Mouse (Mus musculus): ENCODE measurements around the gene Kifap3.

The Kifap3 gene

DNA sequence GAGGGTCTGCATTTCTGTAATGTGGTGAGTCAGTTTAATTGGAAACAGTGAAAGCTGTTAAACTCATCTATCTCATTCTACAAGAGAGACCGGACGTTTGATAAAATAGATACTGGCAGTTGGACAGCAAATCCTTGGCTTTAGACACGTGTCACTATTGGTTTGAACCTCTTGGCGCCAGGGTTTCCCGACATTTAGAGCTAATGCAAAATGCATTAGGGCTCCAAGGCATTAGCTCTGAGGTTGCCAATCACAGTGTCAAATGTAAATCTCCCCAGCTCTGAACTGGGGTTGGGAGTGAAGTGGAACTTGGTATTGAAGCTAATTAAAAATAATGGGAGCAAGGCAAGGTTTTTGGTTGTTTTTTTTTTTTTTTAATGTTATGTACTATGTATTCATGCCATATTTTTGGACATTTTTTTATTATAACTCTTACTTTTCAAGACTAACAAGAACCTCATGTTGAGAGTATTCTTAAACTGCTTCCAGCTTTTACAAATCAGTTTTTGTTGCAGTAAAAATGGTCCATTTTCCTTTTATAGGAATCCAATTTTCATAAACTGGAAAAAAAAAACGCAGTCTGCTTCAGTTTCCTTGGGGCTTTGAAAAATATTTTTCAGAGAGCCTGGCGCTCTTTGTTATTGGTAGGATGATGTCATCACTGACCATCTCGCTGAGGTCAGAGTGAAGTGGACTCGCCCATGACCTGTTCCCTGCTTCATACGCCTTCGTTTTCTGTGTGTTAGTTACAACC is 114.6 kb downstream of the Kifap3 start:
- no peak for DNase-seq (ENCODE audit: low spot score in 2 of 2)

DNA sequence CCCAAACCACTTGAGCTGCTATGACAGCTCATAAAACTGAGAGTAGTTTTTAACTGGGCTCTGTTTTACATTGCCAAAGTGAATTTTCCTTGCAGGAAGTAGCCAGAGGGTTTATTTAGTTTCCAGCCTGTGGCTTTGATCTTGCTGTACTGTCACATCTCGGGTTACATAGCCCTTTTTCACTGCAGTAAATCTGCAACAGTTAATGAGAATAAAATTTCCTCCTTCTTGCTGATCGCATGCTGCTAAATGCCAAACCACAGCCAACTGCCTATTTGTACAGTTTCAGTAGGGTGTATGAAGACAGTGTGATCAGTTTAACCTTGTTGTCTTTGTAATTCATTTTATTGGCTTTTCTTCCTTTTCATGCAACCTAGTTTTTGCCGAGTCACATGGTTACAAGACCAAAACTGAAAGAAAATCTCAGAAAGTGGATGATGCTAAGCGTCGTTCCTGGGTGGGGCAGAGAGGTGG is 118.9 kb downstream of the Kifap3 start:
- DNase-seq (ENCODE audit: low spot score in 2 of 2): no peak

DNA sequence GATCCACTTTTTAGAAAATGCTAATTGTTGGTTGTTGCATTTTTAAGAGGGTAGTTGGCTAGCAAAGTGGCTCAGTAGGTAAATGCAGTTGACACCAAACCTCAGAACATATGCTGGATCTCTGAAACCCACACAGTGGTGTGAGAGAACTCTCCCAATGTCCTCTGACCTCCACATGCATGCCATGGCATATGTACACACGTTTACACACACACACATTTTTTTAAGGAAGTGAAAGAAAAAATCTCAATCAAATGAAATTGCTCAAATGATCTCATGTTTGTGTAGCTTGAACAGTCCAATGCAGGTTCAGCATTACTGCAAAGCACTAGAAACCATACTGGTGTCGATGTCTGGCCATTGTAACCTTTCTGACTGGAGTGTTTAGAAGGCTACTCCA is 120.2 kb downstream of the Kifap3 start:
- DNase-seq (ENCODE audit: low spot score in 2 of 2): no peak

DNA sequence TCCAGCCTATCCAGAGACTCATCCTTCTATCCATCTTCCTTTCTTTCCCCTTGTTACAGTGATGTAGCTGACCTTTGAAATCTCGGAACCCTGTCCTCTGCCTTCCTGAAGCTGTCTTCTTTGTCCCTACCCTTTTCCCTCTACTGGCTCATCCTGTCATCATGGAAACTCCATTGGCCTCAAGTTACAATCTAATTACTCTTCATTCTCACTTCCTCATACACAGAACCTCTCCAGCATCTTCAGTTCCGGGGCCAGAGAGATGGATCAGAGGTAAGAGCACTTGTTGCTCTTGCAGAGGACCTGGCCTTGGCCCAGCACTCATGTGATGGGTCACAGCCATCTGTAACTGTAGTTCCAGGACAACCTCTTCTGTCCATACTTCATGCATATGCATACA is 120.8 kb downstream of the Kifap3 start:
- DNase-seq (ENCODE audit: low spot score in 2 of 2): no peak

DNA sequence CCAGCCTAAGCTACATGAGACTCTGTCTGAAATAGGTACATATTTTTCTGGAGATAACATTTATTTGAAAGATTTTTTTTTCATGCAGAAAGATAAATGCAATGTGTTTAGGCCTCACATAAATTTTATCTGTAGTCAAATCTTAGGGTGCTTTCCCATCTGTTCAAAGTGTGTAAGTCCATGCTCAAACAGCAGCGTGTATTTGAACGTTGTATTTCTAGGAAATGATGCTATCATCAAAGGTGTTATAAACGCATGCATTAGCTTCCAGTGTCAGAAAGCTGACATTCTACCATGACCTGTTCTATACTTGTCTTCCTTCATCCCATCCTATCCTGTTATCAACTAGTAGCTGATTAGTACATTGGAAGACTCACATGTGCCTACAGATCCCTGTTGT is 124.0 kb downstream of the Kifap3 start:
- no peak for DNase-seq (ENCODE audit: low spot score in 2 of 2)

DNA sequence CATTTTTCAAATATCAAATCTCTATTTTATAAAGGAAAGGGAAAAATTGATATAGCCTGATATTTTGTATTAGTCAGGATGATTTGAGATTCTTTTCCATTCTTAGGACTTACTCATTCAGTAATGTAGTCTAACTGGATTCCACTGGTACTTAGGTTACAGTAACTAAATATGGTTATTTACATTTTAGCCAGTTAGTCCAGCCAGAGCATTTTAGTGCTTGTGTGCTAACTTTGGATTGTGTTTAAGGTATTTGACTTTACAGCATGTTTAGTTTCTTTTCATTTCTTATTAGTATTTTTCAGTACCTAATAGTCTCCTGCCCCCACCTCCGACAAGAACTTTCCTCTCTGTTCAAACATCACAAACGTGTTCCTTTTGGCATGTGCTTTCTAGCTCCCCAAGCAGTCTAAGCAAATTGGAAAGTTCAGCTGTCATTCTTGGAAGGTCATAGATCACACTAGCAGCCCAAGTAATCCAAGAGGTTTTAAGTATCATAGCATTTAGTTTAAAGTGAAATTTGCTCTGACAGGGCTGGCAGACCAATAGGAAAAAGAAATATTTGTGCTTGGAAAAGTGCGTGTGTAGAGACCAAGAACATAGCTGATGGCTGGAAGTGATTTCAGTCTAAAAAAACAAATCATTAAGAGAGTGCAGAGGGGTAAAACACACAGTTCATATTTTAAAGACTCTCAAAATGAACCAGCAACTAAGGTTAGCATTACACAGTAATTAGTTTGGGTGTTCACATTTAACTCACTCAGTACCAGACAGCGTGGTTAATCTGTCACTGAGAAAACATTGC is 127.8 kb downstream of the Kifap3 start:
- DNase-seq (ENCODE audit: low spot score in 2 of 2): no peak

DNA sequence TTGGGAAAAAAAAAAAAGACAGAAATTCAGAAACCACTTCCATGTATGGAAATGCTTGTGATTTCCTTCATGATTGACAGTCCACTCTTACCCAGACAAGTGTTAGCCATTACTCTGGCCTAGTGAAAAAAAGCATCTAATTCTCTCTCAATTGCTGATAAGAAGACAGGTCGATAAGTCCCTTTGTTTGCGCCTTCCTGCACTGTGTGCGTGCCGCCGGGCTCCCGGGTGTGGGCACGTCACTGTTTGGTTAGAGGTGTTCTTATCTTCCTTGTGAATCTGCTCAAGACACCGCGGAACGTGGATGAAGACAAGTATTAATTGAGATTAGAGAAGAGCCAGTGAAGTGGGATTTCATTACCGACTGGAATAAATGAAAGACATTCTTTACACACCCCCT is 129.0 kb downstream of the Kifap3 start:
- DNase-seq (ENCODE audit: low spot score in 2 of 2): no peak

DNA sequence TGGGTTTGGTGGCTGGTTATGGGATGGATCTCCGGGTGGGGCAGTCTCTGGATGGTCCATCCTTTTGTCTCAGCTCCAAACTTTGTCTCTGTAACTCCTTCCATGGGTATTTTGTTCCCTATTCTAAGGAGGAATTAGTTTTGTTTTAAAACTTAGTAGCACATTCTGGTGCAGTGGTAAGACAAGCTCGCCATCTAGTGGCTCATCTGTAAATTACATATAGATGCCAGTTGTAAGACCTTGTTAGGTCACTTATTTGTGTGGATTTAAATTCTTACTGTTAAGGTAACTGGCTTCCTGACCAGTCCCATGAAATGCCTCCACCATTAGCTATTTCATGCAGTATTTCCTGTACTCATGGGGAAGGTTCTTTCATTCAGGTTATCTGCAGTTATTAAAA is 131.0 kb downstream of the Kifap3 start:
- peak in 1 of 2 experiments; percentile 36 for DNase-seq (ENCODE audit: low spot score in 2 of 2)

DNA sequence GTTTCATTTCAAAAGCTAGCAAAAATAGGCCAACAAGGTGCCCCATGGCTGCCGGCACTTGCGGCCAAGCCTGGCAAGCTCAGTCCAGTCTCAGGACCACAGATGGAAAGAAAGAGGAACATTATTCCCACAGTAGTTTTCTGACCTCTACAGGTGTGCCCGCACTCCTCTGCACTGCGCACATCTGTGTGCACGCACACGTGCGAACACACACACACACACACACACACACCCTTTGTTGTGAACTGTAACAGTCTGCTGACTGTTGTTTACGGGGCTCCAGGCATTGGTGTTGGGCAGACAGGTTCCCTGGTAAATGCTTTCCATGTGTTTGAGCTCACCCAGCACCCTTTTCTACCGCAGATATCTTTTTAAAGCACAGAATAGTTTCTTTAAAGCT is 131.4 kb downstream of the Kifap3 start:
- no peak for DNase-seq (ENCODE audit: low spot score in 2 of 2)

DNA sequence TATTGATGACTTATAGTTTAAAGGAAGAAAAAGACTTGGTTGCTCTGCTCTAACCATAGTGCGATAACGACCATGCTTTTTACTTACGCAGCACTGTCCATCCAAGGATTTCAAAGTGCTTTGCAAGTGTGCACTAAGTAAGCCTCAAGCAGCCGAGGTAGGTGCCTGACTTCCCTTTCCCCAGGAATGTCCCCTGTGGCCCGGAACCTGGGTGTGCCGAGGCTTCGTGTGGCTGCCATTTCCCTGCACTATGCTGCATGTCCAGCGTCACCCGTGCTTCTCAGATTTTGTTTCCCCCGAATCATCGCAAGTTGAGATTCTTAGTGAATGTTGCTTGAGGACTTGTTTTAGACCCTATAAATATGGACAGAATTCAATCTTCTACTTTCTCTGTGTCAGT is 132.6 kb downstream of the Kifap3 start:
- no peak for DNase-seq (ENCODE audit: low spot score in 2 of 2)

DNA sequence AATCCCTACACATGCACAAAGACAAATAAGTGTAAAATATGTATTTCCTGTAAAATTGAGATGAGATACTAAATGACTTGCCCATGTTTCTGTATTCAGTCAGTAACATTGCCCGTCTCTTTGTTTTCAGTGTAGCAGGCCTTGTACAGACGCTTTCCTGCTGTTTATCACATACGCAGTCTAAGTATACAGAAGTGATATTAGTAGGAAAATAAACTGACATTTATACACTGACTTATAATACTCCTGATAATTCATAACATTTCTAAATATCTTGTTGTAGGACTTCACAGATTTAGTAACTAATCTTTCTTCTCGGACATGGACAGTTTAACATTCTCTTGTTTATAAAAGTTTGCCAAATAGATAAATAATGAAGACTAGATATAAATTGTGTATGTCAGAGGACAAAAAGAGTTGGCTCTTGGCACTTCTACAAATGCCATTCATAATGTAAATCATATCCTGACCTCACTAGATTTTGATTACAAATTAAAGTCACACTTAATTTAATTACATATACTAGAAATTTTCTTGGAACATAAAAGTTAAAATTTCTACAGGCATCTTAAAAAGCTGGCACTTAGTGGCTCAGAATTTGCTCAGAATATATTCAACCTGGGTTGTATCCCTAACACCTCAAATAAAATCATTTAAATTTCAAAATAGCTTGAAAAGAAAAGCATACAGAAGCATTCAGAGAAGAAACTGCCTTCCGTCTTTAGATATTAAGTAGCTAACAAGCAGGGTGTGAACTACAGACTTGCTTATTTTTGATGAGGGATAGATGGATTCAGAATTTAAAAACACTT is 138.2 kb downstream of the Kifap3 start:
- DNase-seq (ENCODE audit: low spot score in 2 of 2): no peak

DNA sequence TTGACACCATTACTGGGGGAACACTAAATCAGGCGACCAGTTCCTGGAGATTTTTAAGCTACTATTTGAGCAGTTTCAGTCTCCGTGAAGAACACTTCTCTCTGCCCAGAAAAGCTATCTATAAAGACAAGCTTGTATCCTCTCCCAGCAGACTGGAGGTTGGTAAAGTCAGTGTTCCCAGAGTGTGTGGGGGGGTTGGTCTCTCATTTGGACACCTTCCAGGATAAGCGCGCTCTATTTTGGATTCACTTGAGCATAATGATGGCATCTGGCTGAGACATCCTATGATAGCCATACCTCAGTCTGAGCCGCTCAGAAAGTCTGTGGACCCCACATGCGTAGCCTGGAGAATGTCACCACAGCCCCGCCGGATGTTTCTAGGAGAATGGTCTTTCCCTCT is 144.7 kb downstream of the Kifap3 start:
- DNase-seq (ENCODE audit: low spot score in 2 of 2): peak; percentile 26 to 53

DNA sequence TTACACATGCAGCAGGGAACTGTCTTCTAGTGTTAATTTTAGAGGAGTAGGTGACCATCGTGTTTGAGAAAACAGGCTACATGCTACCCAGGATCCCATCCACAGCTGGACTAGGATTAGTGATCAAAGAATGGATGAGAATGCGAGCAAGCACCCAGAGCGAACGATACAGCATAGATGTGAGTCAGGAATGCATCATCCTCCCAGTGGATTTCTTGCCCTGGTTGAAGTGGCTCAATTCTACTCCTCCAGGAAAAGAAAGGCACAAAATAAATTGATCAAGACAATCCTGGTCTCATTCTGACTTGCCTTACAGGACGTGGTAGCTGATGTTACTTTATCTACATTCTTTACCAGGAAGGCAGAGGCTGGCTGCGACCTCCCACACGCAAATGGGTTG is 149.5 kb downstream of the Kifap3 start, which contains the start of gene Scyl3:
Gene Scyl3, plus strand, starts transcription at position 255 of the 400 bp plus-strand sequence.
- DNase-seq (ENCODE audit: low spot score in 2 of 2): peak in 1 of 2 experiments; percentile 18

DNA sequence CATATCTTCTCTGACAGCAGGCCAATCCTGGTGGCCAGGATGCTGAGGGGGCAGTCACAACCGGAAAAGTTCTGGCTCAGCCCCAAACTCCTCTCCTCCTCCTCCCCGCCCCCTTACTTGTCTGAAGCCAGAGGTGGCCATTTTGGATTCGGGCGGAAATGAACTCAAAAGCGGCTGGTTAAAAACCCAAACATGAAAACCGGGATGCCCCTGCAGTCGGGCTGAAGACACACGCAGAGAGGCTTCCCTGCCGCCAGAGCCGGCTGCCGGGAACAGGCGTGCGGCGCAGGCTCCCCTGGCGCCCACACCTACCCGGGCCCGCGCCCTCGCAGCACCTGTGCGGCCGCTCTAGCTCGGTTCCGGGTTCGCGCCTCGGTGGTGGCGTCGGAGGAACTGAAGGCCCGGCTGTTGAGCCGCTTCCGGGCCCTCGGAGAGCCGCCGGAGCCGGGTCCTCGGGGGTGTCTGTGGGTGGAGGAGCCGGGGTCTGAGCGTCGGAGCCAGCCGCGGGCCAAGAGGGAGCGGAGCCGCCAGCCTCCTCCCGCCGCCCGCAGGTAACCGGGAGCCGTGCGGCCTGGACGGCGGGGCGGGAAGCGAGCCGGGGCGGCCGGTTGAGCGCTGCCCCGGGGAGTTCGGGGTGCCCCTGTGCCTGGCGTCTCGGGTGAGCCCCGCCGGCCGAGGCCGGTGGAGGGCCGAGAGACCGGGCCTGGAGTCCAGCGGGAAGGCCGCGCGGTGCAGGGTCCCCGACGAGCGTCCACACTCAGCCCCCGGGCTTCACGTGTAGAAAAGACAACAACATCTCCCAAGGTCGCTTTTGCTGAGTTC is 150.5 kb downstream of the Kifap3 start:
- peak; percentile 86 to 93 for DNase-seq (ENCODE audit: low spot score in 2 of 2)

DNA sequence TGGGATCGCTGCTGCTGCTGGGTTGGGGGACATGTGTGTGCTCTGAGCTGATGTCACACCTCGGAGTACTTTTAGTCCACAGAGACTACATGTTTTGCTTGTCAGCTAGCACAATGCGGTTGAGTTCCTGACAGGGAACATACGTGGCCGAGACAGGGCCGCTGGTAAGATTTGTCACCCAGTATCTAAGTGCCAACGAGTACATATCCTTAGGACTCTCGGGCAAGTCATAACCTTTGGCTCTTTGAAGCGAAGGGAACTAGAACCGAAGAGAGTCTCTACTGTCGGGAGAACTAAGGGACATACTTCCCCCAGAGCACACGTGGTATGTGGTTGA is 151.0 kb downstream of the Kifap3 start:
- peak in 1 of 2 experiments; percentile 18 for DNase-seq (ENCODE audit: low spot score in 2 of 2)

DNA sequence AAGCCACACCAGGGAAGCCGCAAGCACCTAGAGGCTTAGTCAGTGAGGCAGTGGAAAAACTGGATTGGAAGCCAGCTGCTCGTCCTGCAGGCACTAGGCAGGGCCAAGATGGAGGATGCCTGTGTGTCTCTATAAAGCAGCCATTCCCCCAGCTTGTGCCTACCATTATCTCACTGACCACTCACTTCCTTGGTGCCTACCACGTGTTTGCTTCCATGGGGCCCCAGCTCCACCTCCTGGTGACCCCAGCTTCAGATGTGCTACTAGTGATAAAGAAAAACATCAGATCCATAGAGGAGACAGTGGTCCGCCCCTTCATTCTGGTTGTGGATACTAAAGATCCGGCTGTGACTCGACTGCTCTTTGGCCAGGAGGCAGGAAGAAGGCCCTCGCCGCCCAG is 152.4 kb downstream of the Kifap3 start:
- DNase-seq (ENCODE audit: low spot score in 2 of 2): no peak

DNA sequence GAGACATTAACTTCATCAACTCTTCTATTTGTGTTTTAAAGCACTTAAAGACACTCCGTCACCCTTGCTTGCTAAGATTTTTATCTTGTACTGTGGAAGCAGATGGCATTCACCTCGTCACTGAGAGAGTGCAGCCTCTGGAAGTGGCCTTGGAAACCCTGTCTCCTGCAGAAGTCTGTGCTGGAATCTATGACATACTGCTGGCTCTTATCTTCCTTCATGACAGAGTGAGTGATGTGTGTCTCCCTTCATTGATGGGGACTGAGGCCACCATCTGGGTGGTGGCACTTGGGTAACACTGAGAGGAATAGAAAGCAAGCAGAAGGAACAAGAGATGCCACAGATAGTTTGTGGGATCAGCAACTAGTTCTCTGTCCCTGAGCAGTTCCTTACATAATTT is 155.2 kb downstream of the Kifap3 start:
- no peak for DNase-seq (ENCODE audit: low spot score in 2 of 2)

DNA sequence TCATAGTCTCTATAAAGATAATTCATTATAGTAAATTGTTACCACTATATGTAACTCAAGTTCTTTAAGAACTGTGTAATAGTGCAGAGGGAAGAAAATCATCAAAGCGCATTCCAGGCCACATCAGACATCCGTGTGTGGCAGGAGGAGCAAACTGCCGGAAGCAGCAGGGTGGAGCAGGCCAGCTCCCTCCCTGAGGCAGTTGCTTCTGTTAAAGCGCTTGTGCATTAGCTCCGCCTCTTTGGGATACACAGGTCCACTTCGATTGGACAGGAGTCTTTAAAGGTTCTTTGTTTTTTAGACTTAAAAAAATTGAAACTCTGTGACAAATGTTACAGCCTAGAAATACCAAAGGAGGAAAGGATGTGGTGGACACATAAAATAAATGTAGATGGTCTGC is 162.7 kb downstream of the Kifap3 start:
- DNase-seq (ENCODE audit: low spot score in 2 of 2): no peak

DNA sequence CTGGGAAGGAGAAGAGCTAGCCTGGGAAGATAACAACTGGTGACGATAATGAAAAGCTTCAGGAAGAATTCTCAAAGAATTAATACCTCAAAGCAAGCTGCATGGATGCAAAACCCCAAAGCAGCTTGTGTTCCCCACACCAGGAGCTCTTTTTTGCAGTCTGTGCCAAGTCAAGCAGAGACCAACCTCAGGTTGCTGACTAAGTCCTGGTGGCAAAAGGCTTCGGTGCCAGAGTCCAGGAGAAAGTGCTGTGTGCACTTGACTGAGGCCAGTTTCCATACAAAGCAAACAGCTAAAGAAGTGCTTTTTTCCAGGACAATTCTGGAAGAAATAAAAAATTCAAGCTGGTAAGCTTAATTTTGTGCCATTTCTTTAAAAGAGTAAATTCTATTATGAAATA is 174.0 kb downstream of the Kifap3 start:
- no peak for DNase-seq (ENCODE audit: low spot score in 2 of 2)

DNA sequence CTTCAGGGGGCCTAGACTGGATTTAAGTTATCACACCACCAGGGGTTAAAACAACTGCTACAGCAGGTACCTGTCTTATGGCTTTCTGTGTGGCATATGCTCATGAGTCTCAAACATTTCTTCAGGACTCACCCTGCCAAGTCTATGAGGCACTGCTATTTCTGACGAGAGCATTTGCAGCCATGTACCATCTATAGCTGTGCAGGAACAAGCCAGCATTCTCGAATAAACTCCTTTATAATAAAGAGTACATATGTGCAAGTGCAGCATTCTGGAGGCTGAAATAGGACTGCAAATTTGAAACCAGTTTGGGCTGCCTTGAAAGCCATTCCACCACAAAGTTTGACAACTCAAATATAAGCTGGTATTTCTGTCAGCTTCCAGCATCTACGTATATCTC is 178.7 kb downstream of the Kifap3 start:
- DNase-seq (ENCODE audit: low spot score in 2 of 2): peak in 1 of 2 experiments; percentile 17

DNA sequence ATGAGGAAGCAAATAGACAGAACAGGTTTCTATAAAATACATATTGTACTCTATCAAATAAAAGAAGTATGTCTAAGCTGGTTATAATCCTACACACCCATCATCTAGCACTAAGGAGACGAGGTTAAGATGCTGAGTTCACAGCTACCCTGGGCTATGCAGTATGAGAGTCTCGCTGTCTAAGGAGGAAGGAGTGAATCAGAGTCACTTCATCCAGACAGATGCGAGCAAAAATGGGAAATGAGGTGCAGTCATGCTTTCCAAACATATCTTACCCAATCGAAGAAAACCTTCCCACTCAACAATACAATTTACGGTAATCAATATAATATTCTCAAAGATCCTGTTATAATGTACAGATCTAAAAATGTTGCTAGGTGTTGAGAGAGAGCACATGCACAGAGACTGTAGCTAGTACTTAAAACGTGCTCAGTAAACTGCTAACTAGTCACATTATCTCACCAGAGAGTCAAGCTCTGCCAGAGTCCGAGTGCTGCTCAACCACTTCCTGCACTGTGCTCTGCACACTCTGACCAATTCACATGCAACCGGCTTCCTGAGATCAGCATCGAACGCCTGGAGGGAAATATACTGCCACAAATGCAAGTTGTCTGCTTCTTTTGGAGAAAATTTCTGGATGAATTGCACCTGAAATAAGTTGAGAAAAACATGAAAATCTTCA is 184.8 kb downstream of the Kifap3 start:
- no peak for DNase-seq (ENCODE audit: low spot score in 2 of 2)
